Mouse (Mus musculus): ENCODE measurements around the gene Wif1.

DNA sequence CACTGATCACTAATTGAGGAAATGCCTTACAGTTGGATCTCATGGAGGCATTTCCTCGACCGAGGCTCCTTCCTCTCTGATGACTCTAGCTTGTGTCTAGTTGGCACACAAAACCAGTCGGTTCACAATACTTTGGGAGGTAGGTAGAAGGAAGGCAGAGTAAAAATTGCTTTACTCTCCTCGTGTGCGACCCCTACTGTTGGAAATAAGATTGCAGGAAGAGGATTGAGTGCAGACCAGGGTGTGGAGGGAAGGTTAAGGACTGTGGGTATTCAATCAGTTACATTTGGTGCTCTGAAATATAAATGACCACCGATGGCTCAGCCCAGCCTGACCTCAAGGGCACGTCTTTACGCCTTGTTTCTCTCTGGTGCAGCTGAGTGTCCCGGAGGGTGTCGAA lies 49.8 kb downstream of the Wif1 start:
- TF ChIP-seq CTCF (IDR thresholded peaks at IDR 0.05; ENCODE audit: extremely low read depth, insufficient read depth, low read length) (0 out of 2 replicates have a peak, but pooled peaks have one; percentile 12), POLR2A (IDR thresholded peaks at IDR 0.05; ENCODE audit: extremely low read depth, insufficient read depth, low read length) (no peak)
